Mouse (Mus musculus): ENCODE measurements around the gene E330021D16Rik. TPM values are rescaled to one million over a fixed set of nuclear protein-coding genes. Genes with fewer than 3 reads are reported as not detected.
A peak's percentile ranks its signal among the peaks of the same experiment; 100 is the strongest.
"Not testable (repeated sequence)": the region's sequence is repeated elsewhere in the genome, so short reads cannot be mapped to it uniquely, and the experiment has no call there.

Gene E330021D16Rik
- total RNA-seq (2014; fragmentation: Nextera tagmentation) (not detected in 2 replicates), total RNA-seq (2017) (not detected in 2 replicates)

- ATAC-seq (replicated peaks; ENCODE audit: low FRiP score, low TSS enrichment, poor library complexity, severe bottlenecking), result peak; percentile 56
These were observed at the start of gene E330021D16Rik for GRCm38 (mm10) chr6:136415133-136415775. Gene E330021D16Rik (minus strand): TSS chr6:136415569.

- no peak for ATAC-seq (replicated peaks; ENCODE audit: low FRiP score, low TSS enrichment, poor library complexity, severe bottlenecking)
These were observed 49.7 kb upstream of the E330021D16Rik start for GRCm38 (mm10) chr6:136465021-136465420.

DNA sequence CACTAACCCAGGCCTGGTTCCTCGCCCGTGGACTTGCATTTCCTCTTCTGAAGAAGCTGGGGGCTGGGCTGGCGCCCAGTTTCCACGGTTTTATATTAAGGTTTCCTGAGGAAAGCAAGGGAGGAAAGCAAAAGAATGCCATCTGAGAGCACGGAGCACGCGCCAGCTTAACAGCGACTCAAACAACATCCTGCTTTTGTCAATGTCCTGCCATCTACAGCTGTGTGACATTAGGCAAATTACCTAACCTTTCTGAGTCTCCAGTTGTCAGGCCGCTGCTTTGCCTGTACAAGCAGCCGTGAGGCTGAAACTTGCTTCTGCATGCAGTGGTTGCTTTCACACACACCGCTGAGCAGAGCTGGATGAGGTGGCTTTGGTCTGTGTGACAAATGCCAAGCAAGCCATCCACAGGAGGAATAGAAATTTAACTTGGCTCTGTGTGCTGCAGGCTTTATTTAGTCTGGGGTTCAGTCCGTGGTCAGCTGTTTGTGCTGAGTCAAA lies 48.8 kb upstream of the E330021D16Rik start:
- ATAC-seq (replicated peaks; ENCODE audit: low FRiP score, low TSS enrichment, poor library complexity, severe bottlenecking), result no peak

- no peak for ATAC-seq (replicated peaks; ENCODE audit: low FRiP score, low TSS enrichment, poor library complexity, severe bottlenecking)
These were observed 48.1 kb upstream of the E330021D16Rik start for GRCm38 (mm10) chr6:136463491-136463890.

DNA sequence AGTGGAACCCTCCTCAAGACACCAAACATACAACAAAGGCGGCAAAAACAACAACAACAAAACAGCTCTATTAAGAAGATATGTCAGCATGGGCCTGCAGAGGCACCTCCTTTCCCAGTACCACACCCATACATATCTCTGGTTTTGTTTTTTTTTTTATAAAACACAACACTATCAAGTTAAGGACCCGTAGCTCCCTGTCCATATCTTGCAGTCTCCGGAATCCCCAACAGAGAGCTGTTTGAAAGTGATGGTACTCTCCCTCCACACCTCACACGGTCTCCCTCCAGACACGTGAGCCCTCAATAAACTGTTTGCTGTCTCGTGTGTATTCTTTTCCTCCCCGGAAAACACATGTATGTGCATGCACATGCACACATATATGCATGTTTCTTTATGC lies 43.8 kb upstream of the E330021D16Rik start:
- ATAC-seq (replicated peaks; ENCODE audit: low FRiP score, low TSS enrichment, poor library complexity, severe bottlenecking), result peak; percentile 72

DNA sequence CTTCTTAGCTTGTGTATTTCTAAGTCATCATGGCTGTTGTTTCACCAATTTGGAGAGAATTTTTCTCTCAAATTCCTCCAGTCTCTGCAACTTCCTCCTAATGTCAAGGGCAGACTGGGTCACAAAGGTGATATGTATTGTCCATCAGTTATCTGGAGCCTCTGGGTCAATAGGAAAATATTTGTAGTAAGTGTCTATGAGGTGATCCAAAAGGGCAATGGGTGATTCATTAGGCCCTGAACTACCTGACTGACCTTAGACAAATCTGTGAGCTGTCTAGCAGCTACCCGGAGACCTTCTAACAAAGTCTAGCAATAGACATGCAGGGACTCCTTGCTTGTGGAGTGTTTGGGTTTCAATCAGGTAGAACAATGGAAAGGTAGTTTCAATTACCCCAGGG lies 40.9 kb upstream of the E330021D16Rik start:
- no peak for ATAC-seq (replicated peaks; ENCODE audit: low FRiP score, low TSS enrichment, poor library complexity, severe bottlenecking)

DNA sequence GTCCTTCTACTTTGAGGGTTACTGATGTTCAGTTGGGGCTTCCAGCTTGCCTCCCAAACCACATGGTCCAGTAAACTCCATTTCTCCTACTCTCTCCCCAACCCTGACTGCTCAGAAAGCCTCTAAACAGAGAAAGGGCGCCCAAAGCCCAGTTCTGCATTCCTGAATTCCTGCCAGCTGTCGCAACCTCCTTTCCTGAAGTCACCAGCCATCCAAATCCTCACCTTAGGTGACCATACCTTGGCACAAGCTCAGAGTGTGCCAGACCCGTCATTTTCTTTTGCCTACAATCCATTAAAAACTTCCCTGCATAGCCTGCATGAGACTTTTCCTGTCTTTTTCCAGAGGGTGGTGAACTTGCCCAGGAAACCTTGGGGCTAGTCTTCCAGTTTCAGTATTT lies 40.3 kb upstream of the E330021D16Rik start:
- no peak for ATAC-seq (replicated peaks; ENCODE audit: low FRiP score, low TSS enrichment, poor library complexity, severe bottlenecking)

DNA sequence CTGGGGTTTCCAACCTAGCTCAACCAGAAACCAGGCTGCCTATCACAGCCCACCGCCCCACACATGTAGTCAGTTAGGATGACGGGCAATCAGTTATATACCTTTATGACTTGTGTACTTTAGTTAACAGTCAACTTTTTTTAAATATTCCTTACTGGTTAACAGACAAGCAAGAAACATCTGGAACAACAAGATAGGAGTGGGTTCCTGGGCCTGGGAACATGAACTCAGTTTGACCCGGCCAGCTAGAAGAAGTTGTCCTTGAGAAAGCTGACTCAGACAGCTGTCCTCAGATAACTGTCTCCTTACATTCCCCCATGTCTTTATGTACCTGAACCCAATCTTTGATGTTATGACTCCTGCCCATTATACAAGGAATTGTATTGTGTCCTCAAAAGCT lies 37.3 kb upstream of the E330021D16Rik start:
- no peak for ATAC-seq (replicated peaks; ENCODE audit: low FRiP score, low TSS enrichment, poor library complexity, severe bottlenecking)

DNA sequence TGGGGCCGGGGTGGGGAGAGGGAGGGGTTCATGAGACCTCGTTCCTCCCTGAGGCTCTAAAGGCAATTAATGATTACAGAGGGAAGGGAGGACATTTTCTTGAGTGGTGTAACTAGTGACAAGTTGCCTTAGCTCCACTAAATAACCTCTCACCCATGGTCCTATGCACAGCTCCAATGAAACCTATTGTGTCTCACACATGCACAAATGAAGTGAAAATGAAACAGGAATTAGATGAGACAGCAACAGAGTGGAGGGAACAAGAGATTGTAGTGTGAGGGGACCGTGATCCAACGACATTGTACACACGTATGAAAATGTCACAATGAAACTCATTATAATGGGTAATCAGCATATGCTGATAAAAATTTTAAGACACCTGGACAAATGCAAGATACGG lies 35.5 kb upstream of the E330021D16Rik start:
- ATAC-seq (replicated peaks; ENCODE audit: low FRiP score, low TSS enrichment, poor library complexity, severe bottlenecking), result no peak

- no peak for ATAC-seq (replicated peaks; ENCODE audit: low FRiP score, low TSS enrichment, poor library complexity, severe bottlenecking)
These were observed 34.6 kb upstream of the E330021D16Rik start for GRCm38 (mm10) chr6:136449930-136450329.

DNA sequence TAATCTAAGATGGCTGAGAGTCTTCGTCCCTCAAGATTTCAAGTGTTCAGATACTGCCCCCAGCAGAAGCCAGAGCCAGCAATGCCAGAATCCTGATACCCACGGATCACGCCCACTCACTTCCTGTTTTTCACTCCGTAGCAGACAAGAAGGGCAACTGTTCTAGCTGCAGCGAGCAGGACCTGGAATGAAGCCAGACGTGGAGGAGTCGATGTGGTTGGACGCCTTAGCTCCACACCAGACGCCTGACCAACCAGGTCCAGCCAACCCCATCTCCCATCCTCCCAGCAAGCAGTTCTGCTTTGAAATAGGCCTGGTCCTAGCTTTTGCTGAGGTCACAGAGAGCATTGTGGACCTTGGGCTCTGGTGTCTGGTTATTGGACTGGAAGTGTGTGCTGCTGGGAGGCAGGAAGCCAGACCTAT lies 33.9 kb upstream of the E330021D16Rik start:
- ATAC-seq (replicated peaks; ENCODE audit: low FRiP score, low TSS enrichment, poor library complexity, severe bottlenecking), result peak; percentile 83

GRCm38 (mm10) chr6:136439205-136439604 lies 23.8 kb upstream of the E330021D16Rik start:
- ATAC-seq (replicated peaks; ENCODE audit: low FRiP score, low TSS enrichment, poor library complexity, severe bottlenecking), result peak; percentile 81

DNA sequence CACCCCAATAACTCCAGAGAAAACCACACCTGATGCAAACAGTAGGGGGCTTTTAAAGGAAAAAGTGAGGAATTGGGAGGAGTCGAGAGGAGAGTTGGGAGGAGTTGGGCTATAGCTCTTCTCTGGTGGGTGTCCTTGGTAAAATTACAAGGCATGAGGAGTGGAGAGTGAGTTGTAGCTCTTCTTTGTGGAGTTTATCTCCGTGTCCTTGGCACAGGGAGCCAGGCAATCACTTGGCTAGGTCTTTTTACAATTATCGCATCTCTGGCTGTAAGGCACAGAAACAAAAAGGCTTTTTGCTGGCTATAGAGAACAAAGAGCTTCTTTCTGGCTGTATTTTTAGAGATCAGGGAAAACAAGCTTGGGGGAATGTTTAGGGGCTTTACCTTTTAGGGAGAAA lies 20.8 kb upstream of the E330021D16Rik start:
- not testable (repeated sequence) for ATAC-seq (replicated peaks; ENCODE audit: low FRiP score, low TSS enrichment, poor library complexity, severe bottlenecking)

GRCm38 (mm10) chr6:136433573-136433972 lies 18.2 kb upstream of the E330021D16Rik start:
- ATAC-seq (replicated peaks; ENCODE audit: low FRiP score, low TSS enrichment, poor library complexity, severe bottlenecking), result no peak

GRCm38 (mm10) chr6:136431896-136432248 lies 16.5 kb upstream of the E330021D16Rik start:
- no peak for ATAC-seq (replicated peaks; ENCODE audit: low FRiP score, low TSS enrichment, poor library complexity, severe bottlenecking)

DNA sequence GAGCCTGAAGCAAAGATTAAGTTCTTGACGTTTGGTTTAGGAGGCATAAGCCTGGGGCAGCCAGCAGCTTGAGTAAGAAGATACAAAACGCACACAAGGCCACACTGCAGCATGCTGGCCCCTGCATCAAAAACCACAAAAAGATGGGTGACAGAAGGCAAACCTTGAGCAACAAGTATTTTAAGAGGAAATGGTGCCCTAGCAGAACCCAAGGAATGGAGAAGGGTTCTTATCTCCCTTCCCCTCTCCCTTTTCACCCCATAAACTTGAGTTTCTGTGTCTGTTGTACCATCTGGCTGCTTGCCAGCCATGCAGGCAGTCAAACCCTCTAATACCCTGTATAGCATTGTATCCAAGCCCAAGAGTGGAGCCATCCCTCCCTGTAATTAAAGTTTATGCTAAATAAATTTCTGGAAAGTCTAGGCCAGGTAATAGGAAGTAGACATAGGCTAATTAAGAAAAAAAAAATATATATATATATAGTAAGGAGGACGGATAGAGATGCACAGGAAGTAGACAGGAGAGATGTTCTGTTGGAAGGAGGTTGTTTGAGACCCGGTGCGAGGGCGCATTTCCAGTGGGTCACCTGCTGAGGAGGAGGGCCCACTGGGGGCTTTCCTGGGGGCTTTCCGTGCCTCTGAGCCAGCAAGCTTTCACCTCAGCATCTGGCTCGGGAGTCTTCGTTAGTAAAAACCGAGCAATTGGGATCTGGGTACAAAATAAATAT lies 16.0 kb upstream of the E330021D16Rik start:
- peak; percentile 63 for ATAC-seq (replicated peaks; ENCODE audit: low FRiP score, low TSS enrichment, poor library complexity, severe bottlenecking)

DNA sequence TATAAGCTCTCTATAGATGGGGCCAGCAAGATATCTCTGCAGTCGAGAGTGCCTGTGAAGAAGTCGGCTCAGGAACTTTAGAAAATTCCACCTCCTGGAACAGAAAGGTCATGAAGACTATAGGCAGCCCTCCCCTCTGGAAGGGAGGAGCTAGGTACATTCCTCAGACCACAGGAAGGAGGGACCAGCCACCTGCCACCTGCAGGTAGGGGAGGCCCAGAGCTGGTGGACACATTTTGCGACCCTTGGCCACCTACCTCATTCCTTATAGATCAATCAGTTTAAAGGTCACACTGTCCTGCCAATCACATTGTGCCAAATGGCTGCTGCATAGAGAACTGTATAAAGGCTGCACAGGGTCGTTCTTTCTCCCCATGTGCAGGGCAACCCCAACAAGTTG lies 14.1 kb upstream of the E330021D16Rik start:
- no peak for ATAC-seq (replicated peaks; ENCODE audit: low FRiP score, low TSS enrichment, poor library complexity, severe bottlenecking)

- ATAC-seq (replicated peaks; ENCODE audit: low FRiP score, low TSS enrichment, poor library complexity, severe bottlenecking), result no peak
These were observed 13.0 kb upstream of the E330021D16Rik start for GRCm38 (mm10) chr6:136428412-136428811.

GRCm38 (mm10) chr6:136427240-136427639 lies 11.9 kb upstream of the E330021D16Rik start:
- 0 out of 2 replicates have a peak, but pooled peaks have one; percentile 28 for ATAC-seq (replicated peaks; ENCODE audit: low FRiP score, low TSS enrichment, poor library complexity, severe bottlenecking)

DNA sequence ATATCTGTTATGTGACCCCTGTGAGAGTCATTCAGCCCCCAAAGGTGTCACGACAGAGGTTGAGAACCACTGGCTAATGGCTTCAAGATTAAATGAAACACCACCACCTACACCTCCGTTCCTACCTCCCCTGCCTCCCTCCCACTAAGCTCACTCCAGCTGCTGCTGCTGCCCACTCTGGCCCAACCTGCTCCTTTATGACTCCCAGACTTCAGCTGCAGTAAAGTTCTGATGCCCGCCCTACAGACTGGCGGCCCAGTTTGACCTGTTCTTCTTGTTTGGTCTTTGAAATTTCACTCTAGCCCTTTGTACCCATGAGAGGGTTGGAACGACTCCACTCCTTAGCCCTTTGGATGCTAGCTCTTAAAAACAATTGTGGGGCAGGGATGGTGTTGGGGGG lies 10.6 kb upstream of the E330021D16Rik start:
- ATAC-seq (replicated peaks; ENCODE audit: low FRiP score, low TSS enrichment, poor library complexity, severe bottlenecking), result no peak

DNA sequence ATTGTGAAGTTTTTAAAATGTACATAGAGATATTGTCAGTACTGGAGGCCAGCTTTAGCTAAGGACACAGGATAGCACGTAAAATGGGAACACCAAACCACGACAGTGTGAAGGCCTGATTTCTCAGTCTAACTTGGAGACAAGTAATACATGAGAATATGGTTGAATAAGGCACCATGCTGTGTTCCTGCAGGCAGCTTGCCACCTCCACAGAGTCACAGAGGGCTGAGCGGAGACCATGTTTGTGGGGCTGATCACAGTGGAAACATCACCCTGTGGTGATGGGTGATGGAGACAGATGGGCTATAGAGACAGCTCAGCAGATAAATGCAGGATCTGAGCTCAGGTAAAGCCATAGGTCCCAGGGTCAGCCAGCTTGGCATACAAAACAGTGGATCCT lies 8.8 kb upstream of the E330021D16Rik start:
- no peak for ATAC-seq (replicated peaks; ENCODE audit: low FRiP score, low TSS enrichment, poor library complexity, severe bottlenecking)
